Mouse (Mus musculus) heart, postnatal 0 days (tissue): Measurements from ENCODE around the gene Espl1.

Source experiments
- CTCF ChIP-seq: IDR thresholded peaks from 2 replicates; pipeline ENCODE4 v1.5.1; 2016; ENCODE audit warnings: antibody characterized with exemption, control low read depth, low read depth
- EP300 ChIP-seq: IDR thresholded peaks from 2 replicates; pipeline ENCODE4 v1.6.1; 2016; ENCODE audit warnings: antibody characterized with exemption, low read depth

GRCm38 (mm10) chr15:102250521-102250920 is 45.5 kb upstream of the Espl1 start:
- TF ChIP-seq CTCF: no peak
- TF ChIP-seq EP300: no peak
